Mouse (Mus musculus): Measurements from ENCODE around the gene Zfp652.

Zfp652 gene

GRCm38 (mm10) chr11:95844935-95845334 lies 132.5 kb downstream of the Zfp652 start:
- in situ Hi-C loops (cut with MboI, MseI), result no loop called here

GRCm38 (mm10) chr11:95850898-95851297 lies 138.4 kb downstream of the Zfp652 start:
- in situ Hi-C loops (cut with MboI, MseI), result no loop called here

- in situ Hi-C loops (cut with MboI, MseI), result no loop called here
Observed at GRCm38 (mm10) chr11:95853684-95854083, 141.2 kb downstream of the Zfp652 start.

GRCm38 (mm10) chr11:95857306-95857705 lies 144.8 kb downstream of the Zfp652 start:
- in situ Hi-C loops (cut with MboI, MseI), result no loop called here

GRCm38 (mm10) chr11:95857716-95858527 lies 145.4 kb downstream of the Zfp652 start:
- in situ Hi-C loops (cut with MboI, MseI), result no loop called here

- in situ Hi-C loops (cut with MboI, MseI), result no loop called here
Observed at GRCm38 (mm10) chr11:95858528-95859467, 146.3 kb downstream of the Zfp652 start.

GRCm38 (mm10) chr11:95859468-95859855 lies 147.0 kb downstream of the Zfp652 start:
- in situ Hi-C loops (cut with MboI, MseI), result no loop called here

- in situ Hi-C loops (cut with MboI, MseI), result no loop called here
Observed at GRCm38 (mm10) chr11:95860071-95860490, 147.6 kb downstream of the Zfp652 start.

- in situ Hi-C loops (cut with MboI, MseI), result no loop called here
Observed at GRCm38 (mm10) chr11:95861397-95861796, 148.9 kb downstream of the Zfp652 start.

- in situ Hi-C loops (cut with MboI, MseI), result no loop called here
Observed at GRCm38 (mm10) chr11:95869442-95869841, 157.0 kb downstream of the Zfp652 start.

GRCm38 (mm10) chr11:95869918-95870470 lies 157.5 kb downstream of the Zfp652 start:
- in situ Hi-C loops (cut with MboI, MseI), result no loop called here

- in situ Hi-C loops (cut with MboI, MseI), result no loop called here
Observed at GRCm38 (mm10) chr11:95875804-95876203, 163.3 kb downstream of the Zfp652 start.

- in situ Hi-C loops (cut with MboI, MseI), result no loop called here
Observed at GRCm38 (mm10) chr11:95876296-95876695, 163.8 kb downstream of the Zfp652 start.

GRCm38 (mm10) chr11:95879861-95880260 lies 167.4 kb downstream of the Zfp652 start:
- in situ Hi-C loops (cut with MboI, MseI), result loop anchor here (10.0 kb wide), 1 partner anchor 105 kb away; no protein-coding TSS in a partner anchor
